Mouse (Mus musculus) CH12.LX (cell line): ENCODE data around the gene Psma1. TPM values are rescaled to one million over a fixed set of nuclear protein-coding genes. Genes with fewer than 3 reads are reported as not detected.

Experiments used
- DNase-seq: peaks from one replicate; pipeline ENCODE4 v3.0.0-alpha.2; 2013; ENCODE audit errors: extremely low read depth
- H3K27ac ChIP-seq: 2 replicates; pipeline ENCODE4 v1.5.1; 2012; ENCODE audit warnings: low read depth, mild to moderate bottlenecking, control low read depth, moderate library complexity; ENCODE audit not compliant: insufficient read depth
- H3K27me3 ChIP-seq: replicated peaks from 2 replicates; pipeline ENCODE3; 2012; ENCODE audit warnings: inconsistent platforms
- H3K36me3 ChIP-seq, 2 experiments: replicated peaks in 1 of 2; 2 replicates each; pipeline versions ENCODE3 to v1.6.1; 2012; ENCODE audit warnings: inconsistent platforms in 1 of 2, low read length in 1 of 2, mild to moderate bottlenecking in 1 of 2, mixed read lengths in 1 of 2, moderate library complexity in 1 of 2; ENCODE audit not compliant: control insufficient read depth in 1 of 2, insufficient read depth in 1 of 2
- H3K4me1 ChIP-seq, 2 experiments: 2 replicates each; pipeline ENCODE4 v1.6.1; 2012; ENCODE audit warnings: inconsistent platforms in 1 of 2, moderate library complexity in 1 of 2; ENCODE audit not compliant: insufficient read depth in 2 of 2, control insufficient read depth in 1 of 2
- H3K4me2 ChIP-seq: 2 replicates; pipeline ENCODE4 v1.6.1; 2012; ENCODE audit warnings: low read depth, mild to moderate bottlenecking, control low read depth; ENCODE audit not compliant: poor library complexity, insufficient read depth, severe bottlenecking
- H3K4me3 ChIP-seq, 3 experiments: fragments of 150-350 bp in 1 of 3; sonication (generic) in 1 of 3; replicated peaks in 1 of 3; 2 replicates each; pipeline versions ENCODE3 to v1.5.1; 2011 to 2012; ENCODE audit warnings: low read depth in 2 of 3, low read length in 2 of 3, mild to moderate bottlenecking in 2 of 3, moderate library complexity in 2 of 3, control low read depth in 1 of 3, improper control_type of control experiment in 1 of 3, inconsistent platforms in 1 of 3, mixed read lengths in 1 of 3; ENCODE audit not compliant: poor library complexity in 1 of 3
- H3K79me2 ChIP-seq: replicated peaks from 2 replicates; pipeline ENCODE4 v1.6.1; 2012; ENCODE audit warnings: mild to moderate bottlenecking, moderate library complexity; ENCODE audit not compliant: control insufficient read depth, poor library complexity, insufficient read depth, severe bottlenecking; ENCODE audit errors: extremely low read depth
- H3K9ac ChIP-seq: 2 replicates; pipeline ENCODE4 v1.6.1; 2012; ENCODE audit warnings: low read depth, mild to moderate bottlenecking, control low read depth, moderate library complexity; ENCODE audit not compliant: insufficient read depth
- H3K9me3 ChIP-seq: replicated peaks from 2 replicates; pipeline ENCODE3; 2012; ENCODE audit warnings: low read length, inconsistent platforms, mixed read lengths
- BHLHE40 ChIP-seq: IDR thresholded peaks from 2 replicates; pipeline ENCODE4 v1.6.1; 2011; ENCODE audit warnings: mild to moderate bottlenecking, low read depth, low read length, improper control_type of control experiment
- CHD1 ChIP-seq: IDR thresholded peaks from 2 replicates; pipeline ENCODE4 v1.6.1; 2012; ENCODE audit warnings: low read depth, low read length, improper control_type of control experiment, inconsistent platforms
- CHD2 ChIP-seq: IDR thresholded peaks from 2 replicates; pipeline ENCODE4 v1.6.1; 2011; ENCODE audit warnings: low read length, improper control_type of control experiment
- CTCF ChIP-seq, 2 experiments: IDR thresholded peaks in 1 of 2; conservative IDR thresholded peaks in 1 of 2; 2 replicates each; pipeline ENCODE4 v1.5.1; 2011 to 2012; ENCODE audit warnings: low read depth in 2 of 2, low read length in 2 of 2, improper control_type of control experiment in 1 of 2, inconsistent platforms in 1 of 2, mild to moderate bottlenecking in 1 of 2, moderate library complexity in 1 of 2
- E2F4 ChIP-seq: IDR thresholded peaks from 2 replicates; pipeline ENCODE4 v1.6.1; 2011; ENCODE audit warnings: low read depth, low read length, improper control_type of control experiment; ENCODE audit not compliant: insufficient replicate concordance
- ELF1 ChIP-seq: IDR thresholded peaks from 2 replicates; pipeline ENCODE4 v1.6.1; 2014; ENCODE audit warnings: low read depth, mild to moderate bottlenecking, inconsistent platforms, low read length, improper control_type of control experiment
- EP300 ChIP-seq: IDR thresholded peaks from 2 replicates; pipeline ENCODE4 v1.6.1; 2011; ENCODE audit warnings: low read length, improper control_type of control experiment
- ETS1 ChIP-seq: conservative IDR thresholded peaks from 2 replicates; pipeline ENCODE4 v1.6.1; 2012; ENCODE audit warnings: low read depth, mild to moderate bottlenecking, inconsistent platforms, low read length, improper control_type of control experiment, moderate library complexity
- GABPA ChIP-seq: IDR thresholded peaks from 2 replicates; pipeline ENCODE4 v1.6.1; 2012; ENCODE audit warnings: low read depth, low read length, improper control_type of control experiment, inconsistent platforms; ENCODE audit not compliant: insufficient replicate concordance
- HCFC1 ChIP-seq: IDR thresholded peaks from 2 replicates; pipeline ENCODE4 v1.6.1; 2012; ENCODE audit warnings: low read depth, mild to moderate bottlenecking, inconsistent platforms, low read length, improper control_type of control experiment
- IRF4 ChIP-seq: IDR thresholded peaks from 2 replicates; pipeline ENCODE4 v1.6.1; 2014; ENCODE audit warnings: low read depth, mild to moderate bottlenecking, inconsistent platforms, low read length, improper control_type of control experiment
- JUN ChIP-seq: IDR thresholded peaks from 2 replicates; pipeline ENCODE4 v1.6.1; 2011; ENCODE audit warnings: low read depth, mild to moderate bottlenecking, low read length, improper control_type of control experiment, moderate library complexity; ENCODE audit not compliant: insufficient read depth
- JUND ChIP-seq: conservative IDR thresholded peaks from 2 replicates; pipeline ENCODE4 v1.6.1; 2011; ENCODE audit warnings: low read depth, low read length, improper control_type of control experiment
- KAT2A ChIP-seq: IDR thresholded peaks from 2 replicates; pipeline ENCODE4 v1.6.1; 2012; ENCODE audit warnings: low read length, improper control_type of control experiment, inconsistent platforms; ENCODE audit not compliant: insufficient replicate concordance
- MAFK ChIP-seq: IDR thresholded peaks from 2 replicates; pipeline ENCODE4 v1.6.1; 2011; ENCODE audit warnings: low read length, improper control_type of control experiment; ENCODE audit not compliant: insufficient replicate concordance
- MAX ChIP-seq: IDR thresholded peaks from 2 replicates; pipeline ENCODE4 v1.6.1; 2011; ENCODE audit warnings: low read length, improper control_type of control experiment
- MAZ ChIP-seq: IDR thresholded peaks from 2 replicates; pipeline ENCODE4 v1.6.1; 2012; ENCODE audit warnings: low read depth, mild to moderate bottlenecking, inconsistent platforms, low read length, improper control_type of control experiment, moderate library complexity
- MEF2A ChIP-seq: IDR thresholded peaks from 2 replicates; pipeline ENCODE4 v1.6.1; 2014; ENCODE audit warnings: low read depth, mild to moderate bottlenecking, inconsistent platforms, low read length, improper control_type of control experiment, borderline replicate concordance
- MXI1 ChIP-seq: IDR thresholded peaks from 2 replicates; pipeline ENCODE4 v1.6.1; 2011; ENCODE audit warnings: mild to moderate bottlenecking, low read depth, low read length, improper control_type of control experiment
- MYC ChIP-seq: IDR thresholded peaks from 2 replicates; pipeline ENCODE4 v1.6.1; 2011; ENCODE audit warnings: low read depth, mild to moderate bottlenecking, improper control_type of control experiment, low read length
- NELFE ChIP-seq: IDR thresholded peaks from 2 replicates; pipeline ENCODE4 v1.6.1; 2011; ENCODE audit warnings: low read depth, low read length, improper control_type of control experiment
- NRF1 ChIP-seq: IDR thresholded peaks from 2 replicates; pipeline ENCODE4 v1.6.1; 2014; ENCODE audit warnings: low read depth, mild to moderate bottlenecking, inconsistent platforms, low read length, improper control_type of control experiment, moderate library complexity
- PAX5 ChIP-seq: IDR thresholded peaks from 2 replicates; pipeline ENCODE4 v1.6.1; 2012; ENCODE audit warnings: low read length, inconsistent platforms, mixed read lengths
- POLR2A ChIP-seq: IDR thresholded peaks from 2 replicates; pipeline ENCODE4 v1.6.1; 2011; ENCODE audit warnings: low read depth, mild to moderate bottlenecking, improper control_type of control experiment, low read length
- POLR2AphosphoS2 ChIP-seq: IDR thresholded peaks from 2 replicates; pipeline ENCODE4 v1.6.1; 2011; ENCODE audit warnings: low read depth, low read length, improper control_type of control experiment
- RAD21 ChIP-seq: IDR thresholded peaks from 2 replicates; pipeline ENCODE4 v1.6.1; 2011; ENCODE audit warnings: low read depth, mild to moderate bottlenecking, low read length, improper control_type of control experiment, moderate library complexity
- RCOR1 ChIP-seq: conservative IDR thresholded peaks from 2 replicates; pipeline ENCODE4 v1.6.1; 2012; ENCODE audit warnings: low read depth, mild to moderate bottlenecking, inconsistent platforms, low read length, improper control_type of control experiment
- SIN3A ChIP-seq: IDR thresholded peaks from 2 replicates; pipeline ENCODE4 v1.6.1; 2012; ENCODE audit warnings: low read length, improper control_type of control experiment, inconsistent platforms
- SMC3 ChIP-seq: IDR thresholded peaks from 2 replicates; pipeline ENCODE4 v1.6.1; 2011; ENCODE audit warnings: low read depth, low read length, improper control_type of control experiment
- TBP ChIP-seq: conservative IDR thresholded peaks from 2 replicates; pipeline ENCODE4 v1.6.1; 2011; ENCODE audit warnings: low read depth, low read length, improper control_type of control experiment
- TCF12 ChIP-seq: IDR thresholded peaks from 2 replicates; pipeline ENCODE4 v1.6.1; 2014; ENCODE audit warnings: low read depth, mild to moderate bottlenecking, inconsistent platforms, low read length, improper control_type of control experiment
- UBTF ChIP-seq: IDR thresholded peaks from 2 replicates; pipeline ENCODE4 v1.6.1; 2012; ENCODE audit warnings: low read depth, mild to moderate bottlenecking, inconsistent platforms, low read length, improper control_type of control experiment, moderate library complexity
- USF1 ChIP-seq: IDR thresholded peaks from 2 replicates; pipeline ENCODE4 v1.6.1; 2014; ENCODE audit warnings: low read depth, mild to moderate bottlenecking, inconsistent platforms, low read length, improper control_type of control experiment
- USF2 ChIP-seq: conservative IDR thresholded peaks from 2 replicates; pipeline ENCODE4 v1.6.1; 2011; ENCODE audit warnings: low read depth, low read length, improper control_type of control experiment
- ZC3H11A ChIP-seq: IDR thresholded peaks from 2 replicates; pipeline ENCODE4 v1.6.1; 2012; ENCODE audit warnings: low read depth, mild to moderate bottlenecking, inconsistent platforms, low read length, improper control_type of control experiment
- ZKSCAN1 ChIP-seq: IDR thresholded peaks from 2 replicates; pipeline ENCODE4 v1.6.1; 2012; ENCODE audit warnings: low read depth, inconsistent platforms, low read length, improper control_type of control experiment, borderline replicate concordance
- ZMIZ1 ChIP-seq: IDR thresholded peaks from 2 replicates; pipeline ENCODE4 v1.6.1; 2012; ENCODE audit warnings: low read depth, mild to moderate bottlenecking, inconsistent platforms, low read length, improper control_type of control experiment
- ZNF384 ChIP-seq: IDR thresholded peaks from 2 replicates; pipeline ENCODE4 v1.6.1; 2012; ENCODE audit warnings: low read depth, low read length, improper control_type of control experiment, inconsistent platforms
- dilution Hi-C: fragments of 300-500 bp; cut with MboI; formaldehyde crosslinking; loops from 2 replicates; pipeline ENCODE4 v1.14.3; 2020; ENCODE audit warnings: low sequenced_read_pairs; ENCODE audit not compliant: extremely low pct_unique_long_range_greater_than_20kb, extremely low pct_ligation_motif_present
- in situ Hi-C: fragments of 300-500 bp; cut with MboI; formaldehyde crosslinking; loops from 3 replicates; pipeline ENCODE4 v1.14.3; 2019; ENCODE audit warnings: low sequenced_read_pairs, low pct_ligation_motif_present, low pct_unique_long_range_greater_than_20kb, mixed read lengths
- polyA plus RNA-seq: library from polyadenylated mRNA; unstranded; fragments of >175 nt; gene quantifications from 2 replicates; pipeline ENCODE4 v1.2.1, GENCODE M21; 2012; ENCODE audit warnings: low read depth; ENCODE audit not compliant: insufficient read length
- total RNA-seq, 2 experiments: library from RNA; depleted of rRNA; stranded (reverse); fragments of 300-350 nt in 1 of 2; fragments of >200 nt in 1 of 2; gene quantifications; 2 replicates each; pipeline ENCODE4 v1.2.3; 2012 to 2014

Gene Psma1
- total and polyA plus RNA-seq, 3 experiments, result 297 to 706 (median 393) TPM

DNA sequence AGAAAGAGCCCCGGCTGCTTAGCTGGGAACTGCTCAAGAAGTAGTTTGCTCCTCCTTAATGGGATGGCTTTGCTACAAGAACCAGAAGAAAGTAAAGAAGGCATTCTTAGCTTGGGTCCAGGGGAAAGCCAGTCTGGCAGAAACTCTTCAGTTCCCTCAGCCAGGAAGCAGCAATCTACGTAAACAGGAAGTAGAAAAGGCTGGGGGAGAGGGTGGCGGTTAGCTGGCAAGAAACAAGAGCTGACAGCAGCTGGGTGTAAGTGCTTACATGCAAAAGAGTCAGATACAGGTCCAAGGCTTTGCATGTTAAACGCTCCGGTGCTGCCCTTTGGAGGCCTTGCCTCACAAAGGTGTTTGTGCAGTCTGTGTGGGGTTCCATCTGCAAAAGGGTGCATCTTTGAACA lies 41.5 kb upstream of the Psma1 start:
- dilution Hi-C loops, result no loop called here
- DNase-seq, result peak; percentile 94
- Histone ChIP-seq H3K36me3 (no peaks in the 10 kb centered on the region), H3K27me3 (no peaks in the 10 kb centered on the region), H3K4me3 (peak overlapping the region; percentile 10 to 43 (median 39)), H3K4me1 (peaks cover 9 to 55% of the 10 kb centered on the region in 2 experiments; a peak in 3 of 4 replicates), H3K9ac (peak overlapping the region; percentile 64), H3K79me2 (no peaks in the 10 kb centered on the region), H3K9me3 (no peaks in the 10 kb centered on the region), H3K4me2 (peak overlapping the region; percentile 95), H3K27ac (peak overlapping the region; percentile 98)
- TF ChIP-seq MXI1 (no peak; the same call in 1 of the 2 replicates), GABPA (no peak), MAX (0 out of 2 replicates have a peak, but pooled peaks have one; percentile 41), CTCF (conservative IDR thresholded peaks at IDR 0.05 in 1 of 2, IDR thresholded peaks at IDR 0.05 in 1 of 2; ENCODE audit: low read depth in 2 of 2, low read length in 2 of 2) (no peak), KAT2A (peak; percentile 70; the same call in 1 of the 2 replicates), BHLHE40 (peak; percentile 78), USF1 (no peak), POLR2AphosphoS2 (peak; percentile 73; the same call in 1 of the 2 replicates), MYC (peak; percentile 61; the same call in 1 of the 2 replicates), ZC3H11A (no peak), ELF1 (peak; percentile 96), RCOR1 (peak; percentile 63; the same call in 1 of the 2 replicates), ZMIZ1 (peak; percentile 84), USF2 (peak; percentile 19; the same call in 1 of the 2 replicates), RAD21 (peak; percentile 17), ETS1 (peak; percentile 95), CHD1 (peak; percentile 49; the same call in 1 of the 2 replicates), SMC3 (no peak; the same call in none of the 2 replicates), MAFK (peak; percentile 73; the same call in 1 of the 2 replicates), ZNF384 (0 out of 2 replicates have a peak, but pooled peaks have one; percentile 26), ZKSCAN1 (no peak), SIN3A (peak; percentile 94), NELFE (peak; percentile 79), POLR2A (peak; percentile 70), IRF4 (peak; percentile 81), JUND (peak; percentile 72; the same call in 1 of the 2 replicates), JUN (no peak), NRF1 (no peak), HCFC1 (peak; percentile 68), MAZ (peak; percentile 86; the same call in 1 of the 2 replicates), MEF2A (peak; percentile 87; the same call in 1 of the 2 replicates), CHD2 (peak; percentile 70), E2F4 (no peak), TBP (peak; percentile 91), TCF12 (peak; percentile 96), EP300 (peak; percentile 87), PAX5 (no peak), UBTF (no peak)
- in situ Hi-C loops, result loop anchor here (10.0 kb wide), 1 partner anchor 97 kb away; the partner anchor contains the start of gene Pde3b
